11 mouse cellular contexts compared by ENCODE assay signal in the genomic region with DNA sequence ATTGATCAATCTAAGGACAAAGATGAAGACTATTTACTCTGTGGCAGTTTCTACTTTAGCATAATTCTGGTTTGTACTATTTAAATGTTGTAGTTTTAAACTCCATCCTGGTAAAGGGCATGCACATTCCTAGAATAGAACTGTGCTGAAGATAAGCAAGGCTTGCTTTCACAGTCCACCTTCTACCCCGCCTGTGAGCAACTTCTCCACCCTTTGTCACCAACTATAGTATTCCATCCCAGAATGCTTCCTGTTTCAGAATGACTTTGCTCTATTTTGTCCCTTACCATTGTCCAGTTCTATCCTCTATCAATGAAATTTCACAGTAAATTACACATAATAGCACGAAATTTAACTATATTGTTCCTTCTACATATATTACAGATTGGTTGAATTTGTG.
"Had no signal": no experiment of that assay in that cellular context is flagged by ENCODE, and none has a peak within 500 bp of the region (broad histone marks: within the 10 kb centered on the region; RNA-seq: fewer than 3 reads in every experiment).

No protein-coding gene starts in this region.

- DNase-seq: kidney, adult 2 months; kidney, postnatal 14 days; layer of hippocampus, adult 9-11 months; thymus, postnatal 4 days had no signal

- H3K27me3 ChIP-seq: kidney, embryonic 15.5 days; limb, embryonic 12.5 days; liver, embryonic 12.5 days; midbrain, embryonic 13.5 days; neural tube, embryonic 12.5 days had no signal

- H3K4me3 ChIP-seq: kidney, embryonic 15.5 days; limb, embryonic 12.5 days; liver, embryonic 12.5 days; midbrain, embryonic 13.5 days; myocyte; neural tube, embryonic 12.5 days had no signal

- H3K27ac ChIP-seq: limb, embryonic 12.5 days; liver, embryonic 12.5 days; midbrain, embryonic 13.5 days; neural tube, embryonic 12.5 days; stomach, postnatal 0 days had no signal

- H3K36me3 ChIP-seq: kidney, embryonic 15.5 days; limb, embryonic 12.5 days; liver, embryonic 12.5 days; midbrain, embryonic 13.5 days; neural tube, embryonic 12.5 days had no signal

- ATAC-seq: liver, embryonic 12.5 days; midbrain, embryonic 13.5 days had no signal

- H3K4me1 ChIP-seq: kidney, embryonic 15.5 days; limb, embryonic 12.5 days; liver, embryonic 12.5 days; midbrain, embryonic 13.5 days; neural tube, embryonic 12.5 days had no signal

- H3K4me2 ChIP-seq: kidney, embryonic 15.5 days; limb, embryonic 12.5 days; liver, embryonic 12.5 days; midbrain, embryonic 13.5 days; neural tube, embryonic 12.5 days had no signal

- H3K9me3 ChIP-seq: kidney, embryonic 15.5 days; limb, embryonic 12.5 days; liver, embryonic 12.5 days; midbrain, embryonic 13.5 days; neural tube, embryonic 12.5 days had no signal

- H3K9ac ChIP-seq: kidney, embryonic 15.5 days; limb, embryonic 12.5 days; liver, embryonic 12.5 days; midbrain, embryonic 13.5 days; neural tube, embryonic 12.5 days had no signal
